Mouse (Mus musculus) E14TG2a.4 (cell line): ENCODE measurements at regions not wholly inside any gene's neighbourhood (a gene's known extent, or its start where the extent isn't known, plus 50 kb on each side); places are given as distances from the start of the nearest gene placed in this dataset.

Source experiments
- CTCF ChIP-seq: conservative IDR thresholded peaks from 2 replicates; pipeline ENCODE4 v1.5.1; 2014; ENCODE audit warnings: low read length
- POU5F1 ChIP-seq: IDR thresholded peaks from 2 replicates; pipeline ENCODE4 v1.6.1; 2014; ENCODE audit warnings: low read length, borderline replicate concordance

- no peak for TF ChIP-seq CTCF
- TF ChIP-seq POU5F1 = no peak
These were observed 92.8 kb upstream of the Kbtbd8 start for GRCm38 (mm10) chr6:95024239-95024638.
